Mouse (Mus musculus) spleen, adult 2 months (tissue): ENCODE results near the gene Ostm1.

ENCODE experiments used
- CTCF ChIP-seq: fragments of 200-500 bp; IDR thresholded peaks from 2 replicates; pipeline ENCODE4 v1.5.1; 2011; ENCODE audit warnings: mild to moderate bottlenecking, inconsistent platforms; ENCODE audit not compliant: insufficient read depth, insufficient read length, insufficient replicate concordance; ENCODE audit errors: extremely low read depth
- POLR2A ChIP-seq: fragments of 200-500 bp; IDR thresholded peaks from 2 replicates; pipeline ENCODE4 v1.6.1; 2011; ENCODE audit warnings: low read depth, low read length, inconsistent platforms

DNA sequence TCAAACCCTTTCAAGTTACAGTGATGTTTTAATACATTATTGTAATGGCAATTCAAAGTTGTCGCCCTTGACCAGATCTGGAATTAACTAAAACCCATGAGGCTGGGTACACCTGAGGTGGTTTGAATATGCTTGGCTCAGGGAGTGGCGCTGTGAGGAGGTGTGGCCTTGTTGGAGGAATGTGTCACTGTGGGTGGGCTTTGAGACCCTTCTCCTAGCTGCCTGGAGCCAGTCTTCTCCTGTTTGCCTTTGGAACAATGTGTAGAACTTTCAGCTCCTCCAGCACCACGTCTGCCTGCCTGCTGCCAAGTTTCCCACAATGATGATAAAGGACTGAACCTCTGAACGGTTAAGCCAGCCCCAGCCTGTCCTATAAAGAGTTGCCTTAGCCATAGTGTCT is 62.7 kb downstream of the Ostm1 start:
- TF ChIP-seq CTCF (no peak), POLR2A (no peak)
